ENCODE assay signal across 8 mouse cellular contexts in genomic region chr14:47275417-47275816, GRCm38 (mm10). TPM values are rescaled to one million over a fixed set of nuclear protein-coding genes. Genes with fewer than 3 reads are reported as not detected.
A peak's percentile ranks its signal among the peaks of the same experiment; 100 is the strongest.
DNase-seq lines count a peak whose midpoint lies in the region; ATAC-seq and TF ChIP-seq lines count a peak whose summit lies in the region.

No protein-coding gene starts in this region.

- H3K36me3 ChIP-seq in limb, embryonic 15.5 days, result peaks cover 11% of the 10 kb centered on the region; the same call in 1 of the 2 replicates

- H3K4me1 ChIP-seq in embryonic fibroblast, embryonic 13.5 days (ENCODE audit: control insufficient read depth, insufficient read depth, low read length), result 0 out of 2 replicates have a peak, but pooled peaks cover 2% of the 10 kb centered on the region
- peaks cover 10% of the 10 kb centered on the region for H3K4me1 ChIP-seq in limb, embryonic 15.5 days

- H3K4me2 ChIP-seq in limb, embryonic 15.5 days, result peak overlapping the region; percentile 76

- H3K9me3 ChIP-seq in limb, embryonic 15.5 days, result no peaks in the 10 kb centered on the region

- H3K9ac ChIP-seq in limb, embryonic 15.5 days, result no peak overlapping the region

- ATAC-seq in limb, embryonic 15.5 days (ENCODE audit: insufficient number of reproducible peaks, low FRiP score, low TSS enrichment, low read depth), result no peak
- ATAC-seq in frontal cortex, adult (ENCODE audit: low TSS enrichment), result no peak

- peak; percentile 6 for DNase-seq in thymus, postnatal 25 days
- DNase-seq in thymus, postnatal 14 days, result no peak
- peak; percentile 32 to 36 for DNase-seq in spleen, postnatal 10 days (ENCODE audit: low spot score in 2 of 2)
- no peak for DNase-seq in right cerebral cortex, adult 2 months (ENCODE audit: low spot score in 2 of 2)
- DNase-seq in testis, postnatal 14 days (ENCODE audit: low spot score), result no peak

- no peak for TF ChIP-seq POLR2A in embryonic fibroblast, embryonic 13.5 days (IDR thresholded peaks at IDR 0.05; ENCODE audit: low read depth, low read length)

- WGBS in limb, embryonic 15.5 days, result 27% methylated on average over 3 of the region's 3 CpGs

- TF ChIP-seq CTCF in embryonic fibroblast, embryonic 13.5 days (IDR thresholded peaks at IDR 0.05; ENCODE audit: borderline replicate concordance, insufficient read depth, low read length), result peak; percentile 34; the same call in 1 of the 2 replicates

- H3K4me3 ChIP-seq in embryonic fibroblast, embryonic 13.5 days (ENCODE audit: insufficient read depth, low read length), result peak overlapping the region; percentile 88
- H3K4me3 ChIP-seq in limb, embryonic 15.5 days, result peak overlapping the region; percentile 91

- H3K27ac ChIP-seq in embryonic fibroblast, embryonic 13.5 days (ENCODE audit: insufficient read depth, low read length), result no peak overlapping the region
- H3K27ac ChIP-seq in limb, embryonic 15.5 days, result no peak overlapping the region

- no peaks in the 10 kb centered on the region for H3K27me3 ChIP-seq in limb, embryonic 15.5 days

RNA-seq across cellular contexts. Expression of gene Wdhd1, which starts 1.2 kb away (rescaled TPM):
- polyA plus RNA-seq in embryonic fibroblast, embryonic 13.5 days (2011; ENCODE audit: insufficient read length, low read depth, missing spikeins), result 22.9 and 23.0 TPM in 2 replicates
- polyA plus RNA-seq in limb, embryonic 15.5 days (2015; fragmentation: Nextera tagmentation; extraction: Ambion mirVana), result 22.7 and 24.3 TPM in 2 replicates

RNA-seq across cellular contexts. Expression of gene Socs4, which starts 1.3 kb away (rescaled TPM):
- polyA plus RNA-seq in embryonic fibroblast, embryonic 13.5 days (2011; ENCODE audit: insufficient read length, low read depth, missing spikeins), result 33.3 and 39.7 TPM in 2 replicates
- polyA plus RNA-seq in limb, embryonic 15.5 days (2015; fragmentation: Nextera tagmentation; extraction: Ambion mirVana), result 3.1 and 4.4 TPM in 2 replicates

RNA-seq across cellular contexts. Expression of gene Mapk1ip1l, which starts 22.6 kb away (rescaled TPM):
- 103 and 112 TPM in 2 replicates for polyA plus RNA-seq in embryonic fibroblast, embryonic 13.5 days (2011; ENCODE audit: insufficient read length, low read depth, missing spikeins)
- polyA plus RNA-seq in limb, embryonic 15.5 days (2015; fragmentation: Nextera tagmentation; extraction: Ambion mirVana), result 59.9 and 60.4 TPM in 2 replicates

Comparison
In these comparisons a context has a peak if more than half of its experiments do, and no peak if none do; other contexts are left out.
1. DNase-seq: peak in thymus, postnatal 25 days (single experiment) and spleen, postnatal 10 days (2 of 2); none in thymus, postnatal 14 days (single experiment), right cerebral cortex, adult 2 months (0 of 2) and testis, postnatal 14 days (single experiment).